Mouse (Mus musculus): ENCODE measurements around the gene Gm8126. TPM values are rescaled to one million over a fixed set of nuclear protein-coding genes. Genes with fewer than 3 reads are reported as not detected.

Gene Gm8126
- total RNA-seq, 1 experiment from 2014 or later = not detected

Other genes starting within 250 kb of the Gm8126 start
- not detected in 2 replicates for gene Gm10376, start 243.0 kb upstream of the Gm8126 start, total RNA-seq (2017)
- gene Gm8094, start 182.0 kb upstream of the Gm8126 start, total RNA-seq (2017) = not detected in 2 replicates
- not detected in 2 replicates for gene Gm8104, start 158.0 kb upstream of the Gm8126 start, total RNA-seq (2017)
- not detected in 2 replicates for gene Gm7233, start 78.8 kb upstream of the Gm8126 start, total RNA-seq (2017)
- gene Gm8122, start 23.3 kb upstream of the Gm8126 start, total RNA-seq (2017) = not detected in 2 replicates
- not detected in 2 replicates for gene Gm9732, start 16.4 kb downstream of the Gm8126 start, total RNA-seq (2017)
- not detected in 2 replicates for gene Gm8127, start 35.2 kb downstream of the Gm8126 start, total RNA-seq (2017)
- not detected in 2 replicates for gene 1700001F09Rik, start 89.2 kb downstream of the Gm8126 start, total RNA-seq (2017)
- gene Gm8138, start 157.7 kb downstream of the Gm8126 start, total RNA-seq (2017) = not detected in 2 replicates